Mouse (Mus musculus) heart, embryonic 13.5 days (tissue): ENCODE measurements at regions not wholly inside any gene's neighbourhood (a gene's known extent, or its start where the extent isn't known, plus 50 kb on each side); places are given as distances from the start of the nearest gene placed in this dataset.

Experiments
- ATAC-seq: fragments of 200-750 bp; cut with Nextera tagmentation; 2 replicates; pipeline ENCODE4 v1.8.0; 2017; ENCODE audit warnings: moderate TSS enrichment; ENCODE audit not compliant: insufficient number of reproducible peaks, low FRiP score, low TSS enrichment; ENCODE audit errors: extremely low read depth
- H3K27ac ChIP-seq: fragments of 300-500 bp; sonication (generic); replicated peaks from 2 replicates; pipeline ENCODE4 v1.5.1; 2015; ENCODE audit warnings: moderate library complexity, mild to moderate bottlenecking, inconsistent platforms
- H3K27me3 ChIP-seq: fragments of 300-500 bp; sonication (generic); replicated peaks from 2 replicates; pipeline ENCODE4 v1.6.1; 2015; ENCODE audit warnings: mild to moderate bottlenecking, inconsistent platforms
- H3K36me3 ChIP-seq: fragments of 300-500 bp; sonication (generic); 2 replicates; pipeline ENCODE4 v1.6.1; 2015; ENCODE audit warnings: mild to moderate bottlenecking, inconsistent platforms
- H3K4me1 ChIP-seq: fragments of 300-500 bp; sonication (generic); 2 replicates; pipeline ENCODE4 v1.6.1; 2015; ENCODE audit warnings: inconsistent platforms
- H3K4me2 ChIP-seq: fragments of 300-500 bp; sonication (generic); 2 replicates; pipeline ENCODE4 v1.6.1; 2015; ENCODE audit warnings: inconsistent platforms, mild to moderate bottlenecking, moderate library complexity
- H3K4me3 ChIP-seq: fragments of 300-500 bp; sonication (generic); 2 replicates; pipeline ENCODE4 v1.5.1; 2015; ENCODE audit warnings: moderate library complexity, mild to moderate bottlenecking, inconsistent platforms
- H3K9ac ChIP-seq: fragments of 300-500 bp; sonication (generic); 2 replicates; pipeline ENCODE4 v1.6.1; 2015; ENCODE audit warnings: inconsistent platforms, mild to moderate bottlenecking, moderate library complexity
- H3K9me3 ChIP-seq: fragments of 300-500 bp; sonication (generic); 2 replicates; pipeline ENCODE4 v1.6.1; 2016; ENCODE audit warnings: inconsistent platforms
- WGBS: fragments of 180-500 bp; shearing (Covaris S2); methylation state at CpG from one replicate; pipeline ENCODE4 v1.1.7; 2015; ENCODE audit warnings: mixed read lengths; 5-methylcytosine and 5-hydroxymethylcytosine counted together

GRCm38 (mm10) chr15:62082539-62082938 lies 1159.7 kb upstream of the A1bg start:
- WGBS, result 91% methylated on average over 2 of the region's 2 CpGs
- Histone ChIP-seq H3K4me3 (no peak overlapping the region), H3K27me3 (no peaks in the 10 kb centered on the region), H3K9ac (no peak overlapping the region), H3K36me3 (no peaks in the 10 kb centered on the region), H3K4me1 (peaks cover 10% of the 10 kb centered on the region), H3K27ac (no peak overlapping the region), H3K4me2 (no peak overlapping the region), H3K9me3 (no peaks in the 10 kb centered on the region)
- ATAC-seq, result no peak

- Histone ChIP-seq H3K27ac (no peak overlapping the region), H3K9ac (no peak overlapping the region), H3K4me2 (no peak overlapping the region), H3K9me3 (no peaks in the 10 kb centered on the region), H3K4me3 (no peak overlapping the region), H3K27me3 (no peaks in the 10 kb centered on the region), H3K4me1 (peaks cover 10% of the 10 kb centered on the region), H3K36me3 (no peaks in the 10 kb centered on the region)
- WGBS, result 64% methylated on average over 9 of the region's 9 CpGs
- peak; percentile 80 for ATAC-seq
Observed at GRCm38 (mm10) chr15:62079155-62080109, 1156.6 kb upstream of the A1bg start.

- no peak for ATAC-seq
- 76% methylated on average over 5 of the region's 5 CpGs for WGBS
- Histone ChIP-seq H3K36me3 (no peaks in the 10 kb centered on the region), H3K9ac (no peak overlapping the region), H3K9me3 (no peaks in the 10 kb centered on the region), H3K27ac (no peak overlapping the region), H3K4me2 (no peak overlapping the region), H3K4me1 (peaks cover 10% of the 10 kb centered on the region), H3K4me3 (no peak overlapping the region), H3K27me3 (no peaks in the 10 kb centered on the region)
Observed at GRCm38 (mm10) chr15:62076552-62077234, 1153.9 kb upstream of the A1bg start.

GRCm38 (mm10) chr15:62074735-62075134 lies 1151.9 kb upstream of the A1bg start:
- Histone ChIP-seq H3K4me2 (no peak overlapping the region), H3K27me3 (no peaks in the 10 kb centered on the region)

GRCm38 (mm10) chr15:62073595-62073994 lies 1150.8 kb upstream of the A1bg start:
- Histone ChIP-seq H3K4me3 (no peak overlapping the region), H3K9ac (no peak overlapping the region), H3K4me2 (no peak overlapping the region), H3K27me3 (no peaks in the 10 kb centered on the region), H3K27ac (no peak overlapping the region), H3K36me3 (no peaks in the 10 kb centered on the region), H3K4me1 (no peaks in the 10 kb centered on the region), H3K9me3 (no peaks in the 10 kb centered on the region)
- ATAC-seq, result no peak
- WGBS, result 85% methylated on average over 5 of the region's 5 CpGs

More at GRCm38 (mm10) chr15:62074735-62075134, 1151.9 kb upstream of the A1bg start:
- no peak overlapping the region for H3K4me3 ChIP-seq
- 64% methylated on average over 4 of the region's 4 CpGs for WGBS
- no peaks in the 10 kb centered on the region for H3K36me3 ChIP-seq
- no peak overlapping the region for H3K27ac ChIP-seq
- no peak overlapping the region for H3K9ac ChIP-seq
- H3K9me3 ChIP-seq, result no peaks in the 10 kb centered on the region
- H3K4me1 ChIP-seq, result peaks cover 10% of the 10 kb centered on the region
- ATAC-seq, result no peak

GRCm38 (mm10) chr15:62071311-62071710 lies 1148.5 kb upstream of the A1bg start:
- H3K27me3 ChIP-seq, result 0 out of 2 replicates have a peak, but pooled peaks cover 5% of the 10 kb centered on the region
- no peak overlapping the region for H3K9ac ChIP-seq
- H3K4me3 ChIP-seq, result no peak overlapping the region
- H3K36me3 ChIP-seq, result no peaks in the 10 kb centered on the region
- WGBS, result 87% methylated on average over 2 of the region's 2 CpGs
- no peak overlapping the region for H3K4me2 ChIP-seq
- no peak for ATAC-seq
- no peaks in the 10 kb centered on the region for H3K4me1 ChIP-seq
- no peak overlapping the region for H3K27ac ChIP-seq
- H3K9me3 ChIP-seq, result no peaks in the 10 kb centered on the region

GRCm38 (mm10) chr15:62068422-62069160 lies 1145.8 kb upstream of the A1bg start:
- Histone ChIP-seq H3K27me3 (0 out of 2 replicates have a peak, but pooled peaks cover 5% of the 10 kb centered on the region), H3K9me3 (no peaks in the 10 kb centered on the region), H3K4me3 (no peak overlapping the region), H3K4me1 (no peaks in the 10 kb centered on the region), H3K4me2 (no peak overlapping the region), H3K36me3 (no peaks in the 10 kb centered on the region), H3K9ac (no peak overlapping the region), H3K27ac (no peak overlapping the region)
- 70% methylated on average over 11 of the region's 11 CpGs for WGBS
- ATAC-seq, result no peak

- Histone ChIP-seq H3K4me1 (no peaks in the 10 kb centered on the region), H3K27ac (no peak overlapping the region), H3K4me2 (no peak overlapping the region), H3K9me3 (no peaks in the 10 kb centered on the region), H3K27me3 (0 out of 2 replicates have a peak, but pooled peaks cover 5% of the 10 kb centered on the region), H3K9ac (no peak overlapping the region), H3K4me3 (no peak overlapping the region), H3K36me3 (no peaks in the 10 kb centered on the region)
- 84% methylated on average over 3 of the region's 3 CpGs for WGBS
- ATAC-seq, result no peak
Observed at GRCm38 (mm10) chr15:62064399-62064798, 1141.6 kb upstream of the A1bg start.

GRCm38 (mm10) chr15:62057449-62057848 lies 1134.6 kb upstream of the A1bg start:
- H3K4me2 ChIP-seq, result no peak overlapping the region
- peaks cover 14% of the 10 kb centered on the region; the same call in 1 of the 2 replicates for H3K4me1 ChIP-seq
- no peaks in the 10 kb centered on the region for H3K36me3 ChIP-seq
- H3K9ac ChIP-seq, result no peak overlapping the region
- no peaks in the 10 kb centered on the region for H3K9me3 ChIP-seq
- no peak overlapping the region for H3K4me3 ChIP-seq
- 83% methylated on average over 2 of the region's 2 CpGs for WGBS
- ATAC-seq, result no peak
- H3K27me3 ChIP-seq, result no peaks in the 10 kb centered on the region
- no peak overlapping the region for H3K27ac ChIP-seq

- ATAC-seq, result no peak
- H3K27ac ChIP-seq, result no peak overlapping the region
- no peaks in the 10 kb centered on the region for H3K27me3 ChIP-seq
- H3K9me3 ChIP-seq, result no peaks in the 10 kb centered on the region
- H3K4me2 ChIP-seq, result no peak overlapping the region
- H3K4me1 ChIP-seq, result peaks cover 14% of the 10 kb centered on the region; the same call in 1 of the 2 replicates
- H3K9ac ChIP-seq, result no peak overlapping the region
- no peak overlapping the region for H3K4me3 ChIP-seq
- H3K36me3 ChIP-seq, result no peaks in the 10 kb centered on the region
- 83% methylated on average over 11 of the region's 11 CpGs for WGBS
Observed at GRCm38 (mm10) chr15:62056889-62057288, 1134.1 kb upstream of the A1bg start.

GRCm38 (mm10) chr15:62056401-62056800 lies 1133.6 kb upstream of the A1bg start:
- Histone ChIP-seq H3K36me3 (no peaks in the 10 kb centered on the region), H3K9me3 (no peaks in the 10 kb centered on the region), H3K4me1 (peaks cover 14% of the 10 kb centered on the region; the same call in 1 of the 2 replicates), H3K27ac (0 out of 2 replicates have a peak overlapping the region, but pooled peaks have one; percentile 13), H3K9ac (no peak overlapping the region), H3K4me2 (no peak overlapping the region), H3K4me3 (no peak overlapping the region), H3K27me3 (no peaks in the 10 kb centered on the region)
- 60% methylated on average over 3 of the region's 3 CpGs for WGBS
- no peak for ATAC-seq
